Mouse (Mus musculus) embryonic facial prominence, embryonic 13.5 days (tissue): ENCODE measurements around the gene Cog7. TPM values are rescaled to one million over a fixed set of nuclear protein-coding genes. Genes with fewer than 3 reads are reported as not detected.

Experiments
- ATAC-seq: fragments of 200-750 bp; cut with Nextera tagmentation; 2 replicates; pipeline ENCODE4 v1.8.0; 2017; ENCODE audit warnings: low read depth; ENCODE audit not compliant: insufficient number of reproducible peaks, insufficient read depth, low FRiP score, low TSS enrichment
- H3K27ac ChIP-seq: fragments of 300-500 bp; sonication (generic); 2 replicates; pipeline ENCODE4 v1.5.1; 2015; ENCODE audit warnings: moderate library complexity, mild to moderate bottlenecking, inconsistent platforms
- H3K27me3 ChIP-seq: fragments of 300-500 bp; sonication (generic); 2 replicates; pipeline ENCODE4 v1.6.1; 2015; ENCODE audit warnings: mild to moderate bottlenecking, inconsistent platforms
- H3K36me3 ChIP-seq: fragments of 300-500 bp; sonication (generic); 2 replicates; pipeline ENCODE4 v1.6.1; 2015; ENCODE audit warnings: mild to moderate bottlenecking, inconsistent platforms
- H3K4me1 ChIP-seq: fragments of 300-500 bp; sonication (generic); 2 replicates; pipeline ENCODE4 v1.6.1; 2015; ENCODE audit warnings: inconsistent platforms
- H3K4me2 ChIP-seq: fragments of 300-500 bp; sonication (generic); 2 replicates; pipeline ENCODE4 v1.6.1; 2015; ENCODE audit warnings: moderate library complexity, mild to moderate bottlenecking, inconsistent platforms
- H3K4me3 ChIP-seq: fragments of 300-500 bp; sonication (generic); 2 replicates; pipeline ENCODE4 v1.5.1; 2015; ENCODE audit warnings: mild to moderate bottlenecking, inconsistent platforms
- H3K9ac ChIP-seq: fragments of 300-500 bp; sonication (generic); 2 replicates; pipeline ENCODE4 v1.6.1; 2015; ENCODE audit warnings: mild to moderate bottlenecking, inconsistent platforms
- H3K9me3 ChIP-seq: fragments of 300-500 bp; sonication (generic); 2 replicates; pipeline ENCODE4 v1.6.1; 2016; ENCODE audit warnings: inconsistent platforms
- WGBS: fragments of 180-500 bp; shearing (Covaris S2); methylation state at CpG from one replicate; pipeline ENCODE4 v1.1.7; 2015; ENCODE audit warnings: mixed read lengths; 5-methylcytosine and 5-hydroxymethylcytosine counted together
- polyA plus RNA-seq: library from polyadenylated mRNA; unstranded; fragments of >200 nt; fragmentation: Nextera tagmentation; extraction: Ambion mirVana; gene quantifications from 2 replicates; pipeline ENCODE4 v1.2.1, GENCODE M21; 2015

Cog7 gene
- polyA plus RNA-seq, 1 experiment from 2014 or later, result 24.8 TPM

- Histone ChIP-seq H3K4me1 (peaks cover 21% of the 10 kb centered on the region), H3K4me2 (no peak overlapping the region), H3K9ac (no peak overlapping the region), H3K4me3 (no peak overlapping the region), H3K9me3 (no peaks in the 10 kb centered on the region), H3K27me3 (no peaks in the 10 kb centered on the region), H3K27ac (no peak overlapping the region), H3K36me3 (peaks cover 44% of the 10 kb centered on the region)
- no peak for ATAC-seq
- 82% methylated on average over 6 of the region's 6 CpGs for WGBS
Observed at GRCm38 (mm10) chr7:121933675-121934074, 47.8 kb downstream of the Cog7 start.

- H3K36me3 ChIP-seq, result peaks cover 66% of the 10 kb centered on the region
- no peak overlapping the region for H3K27ac ChIP-seq
- peaks cover 1% of the 10 kb centered on the region for H3K4me1 ChIP-seq
- H3K4me3 ChIP-seq, result no peak overlapping the region
- no peak overlapping the region for H3K9ac ChIP-seq
- H3K27me3 ChIP-seq, result no peaks in the 10 kb centered on the region
- no peak overlapping the region for H3K4me2 ChIP-seq
- ATAC-seq, result no peak
- no peaks in the 10 kb centered on the region for H3K9me3 ChIP-seq
- WGBS, result 42% methylated on average over 7 of the region's 7 CpGs
Observed at GRCm38 (mm10) chr7:121931246-121931645, 50.3 kb downstream of the Cog7 start.

- no peak overlapping the region for H3K27ac ChIP-seq
- no peak overlapping the region for H3K4me3 ChIP-seq
- WGBS, result 94% methylated on average over 2 of the region's 2 CpGs
- ATAC-seq, result no peak
- H3K4me1 ChIP-seq, result no peaks in the 10 kb centered on the region
- no peak overlapping the region for H3K4me2 ChIP-seq
- H3K36me3 ChIP-seq, result peaks cover 71% of the 10 kb centered on the region
- H3K27me3 ChIP-seq, result no peaks in the 10 kb centered on the region
- no peak overlapping the region for H3K9ac ChIP-seq
- no peaks in the 10 kb centered on the region for H3K9me3 ChIP-seq
Observed at GRCm38 (mm10) chr7:121927882-121928281, 53.6 kb downstream of the Cog7 start.

- over 99% methylated on average over 7 of the region's 7 CpGs for WGBS
- H3K27ac ChIP-seq, result no peak overlapping the region
- H3K36me3 ChIP-seq, result peaks cover 58% of the 10 kb centered on the region
Observed at GRCm38 (mm10) chr7:121924361-121924760, 57.1 kb downstream of the Cog7 start.

GRCm38 (mm10) chr7:121913944-121914343 is 67.6 kb downstream of the Cog7 start:
- Histone ChIP-seq H3K4me3 (no peak overlapping the region), H3K9ac (no peak overlapping the region), H3K4me2 (no peak overlapping the region), H3K27me3 (no peaks in the 10 kb centered on the region), H3K36me3 (no peaks in the 10 kb centered on the region), H3K4me1 (peaks cover 24% of the 10 kb centered on the region), H3K27ac (no peak overlapping the region), H3K9me3 (no peaks in the 10 kb centered on the region)
- ATAC-seq, result no peak
- WGBS, result 62% methylated on average over 6 of the region's 6 CpGs

More at GRCm38 (mm10) chr7:121924361-121924760, 57.1 kb downstream of the Cog7 start:
- Histone ChIP-seq H3K4me1 (no peaks in the 10 kb centered on the region), H3K27me3 (no peaks in the 10 kb centered on the region), H3K4me2 (no peak overlapping the region), H3K9ac (no peak overlapping the region), H3K4me3 (no peak overlapping the region), H3K9me3 (no peaks in the 10 kb centered on the region)
- ATAC-seq, result no peak

GRCm38 (mm10) chr7:121912250-121912649 is 69.3 kb downstream of the Cog7 start:
- H3K9me3 ChIP-seq, result no peaks in the 10 kb centered on the region
- H3K9ac ChIP-seq, result no peak overlapping the region
- ATAC-seq, result no peak
- no peaks in the 10 kb centered on the region for H3K27me3 ChIP-seq
- peaks cover 24% of the 10 kb centered on the region for H3K4me1 ChIP-seq
- H3K27ac ChIP-seq, result no peak overlapping the region
- no peak overlapping the region for H3K4me3 ChIP-seq
- 79% methylated on average over 8 of the region's 8 CpGs for WGBS
- no peaks in the 10 kb centered on the region for H3K36me3 ChIP-seq
- H3K4me2 ChIP-seq, result no peak overlapping the region

- Histone ChIP-seq H3K36me3 (no peaks in the 10 kb centered on the region), H3K27ac (no peak overlapping the region), H3K4me2 (no peak overlapping the region), H3K27me3 (no peaks in the 10 kb centered on the region), H3K4me1 (0 out of 2 replicates have a peak, but pooled peaks cover 7% of the 10 kb centered on the region), H3K9ac (no peak overlapping the region), H3K9me3 (no peaks in the 10 kb centered on the region), H3K4me3 (no peak overlapping the region)
- no peak for ATAC-seq
- WGBS, result 73% methylated on average over 4 of the region's 4 CpGs
Observed at GRCm38 (mm10) chr7:121906879-121907278, 74.6 kb downstream of the Cog7 start.

GRCm38 (mm10) chr7:121902757-121903411 is 78.6 kb downstream of the Cog7 start:
- H3K4me2 ChIP-seq, result no peak overlapping the region
- H3K9me3 ChIP-seq, result no peaks in the 10 kb centered on the region
- no peaks in the 10 kb centered on the region for H3K36me3 ChIP-seq
- H3K27me3 ChIP-seq, result 0 out of 2 replicates have a peak, but pooled peaks cover 5% of the 10 kb centered on the region
- H3K4me3 ChIP-seq, result no peak overlapping the region
- WGBS, result 51% methylated on average over 8 of the region's 8 CpGs
- 0 out of 2 replicates have a peak, but pooled peaks cover 4% of the 10 kb centered on the region for H3K4me1 ChIP-seq
- ATAC-seq, result no peak
- H3K27ac ChIP-seq, result no peak overlapping the region
- H3K9ac ChIP-seq, result no peak overlapping the region

GRCm38 (mm10) chr7:121899940-121900339 is 81.6 kb downstream of the Cog7 start:
- Histone ChIP-seq H3K9me3 (no peaks in the 10 kb centered on the region), H3K9ac (no peak overlapping the region), H3K4me1 (0 out of 2 replicates have a peak, but pooled peaks cover 4% of the 10 kb centered on the region), H3K4me3 (no peak overlapping the region), H3K36me3 (no peaks in the 10 kb centered on the region), H3K27ac (no peak overlapping the region), H3K4me2 (peak overlapping the region; percentile 44), H3K27me3 (0 out of 2 replicates have a peak, but pooled peaks cover 5% of the 10 kb centered on the region)
- ATAC-seq, result no peak
- WGBS, result 12% methylated on average over 7 of the region's 7 CpGs

GRCm38 (mm10) chr7:121899311-121899710 is 82.2 kb downstream of the Cog7 start:
- Histone ChIP-seq H3K27ac (no peak overlapping the region), H3K4me3 (no peak overlapping the region), H3K27me3 (0 out of 2 replicates have a peak, but pooled peaks cover 5% of the 10 kb centered on the region), H3K9me3 (no peaks in the 10 kb centered on the region), H3K9ac (no peak overlapping the region), H3K4me1 (0 out of 2 replicates have a peak, but pooled peaks cover 4% of the 10 kb centered on the region), H3K36me3 (no peaks in the 10 kb centered on the region), H3K4me2 (peak overlapping the region; percentile 44)
- ATAC-seq, result no peak
- WGBS, result 9% methylated on average over 14 of the region's 14 CpGs

GRCm38 (mm10) chr7:121896689-121897088 is 84.8 kb downstream of the Cog7 start:
- 58% methylated on average over 6 of the region's 6 CpGs for WGBS
- no peak for ATAC-seq
- 0 out of 2 replicates have a peak, but pooled peaks cover 5% of the 10 kb centered on the region for H3K27me3 ChIP-seq

GRCm38 (mm10) chr7:121890636-121891360 is 90.7 kb downstream of the Cog7 start:
- no peak overlapping the region for H3K9ac ChIP-seq
- no peaks in the 10 kb centered on the region for H3K4me1 ChIP-seq
- no peaks in the 10 kb centered on the region for H3K36me3 ChIP-seq
- 86% methylated on average over 13 of the region's 13 CpGs for WGBS
- H3K4me3 ChIP-seq, result no peak overlapping the region
- H3K4me2 ChIP-seq, result no peak overlapping the region
- H3K27me3 ChIP-seq, result no peaks in the 10 kb centered on the region
- H3K27ac ChIP-seq, result no peak overlapping the region
- ATAC-seq, result no peak
- H3K9me3 ChIP-seq, result no peaks in the 10 kb centered on the region

More at GRCm38 (mm10) chr7:121896689-121897088, 84.8 kb downstream of the Cog7 start:
- Histone ChIP-seq H3K27ac (no peak overlapping the region), H3K4me1 (0 out of 2 replicates have a peak, but pooled peaks cover 4% of the 10 kb centered on the region), H3K9me3 (no peaks in the 10 kb centered on the region), H3K9ac (no peak overlapping the region), H3K4me2 (no peak overlapping the region), H3K4me3 (no peak overlapping the region), H3K36me3 (no peaks in the 10 kb centered on the region)
